Mouse (Mus musculus) left cerebral cortex, adult 9 months (tissue): Measurements from ENCODE around the gene Galnt7.

Experiments used
- DNase-seq, 2 experiments: peaks; one replicate each; pipeline ENCODE4 v3.0.0; 2022; ENCODE audit warnings: low spot score in 2 of 2

The Galnt7 gene

DNA sequence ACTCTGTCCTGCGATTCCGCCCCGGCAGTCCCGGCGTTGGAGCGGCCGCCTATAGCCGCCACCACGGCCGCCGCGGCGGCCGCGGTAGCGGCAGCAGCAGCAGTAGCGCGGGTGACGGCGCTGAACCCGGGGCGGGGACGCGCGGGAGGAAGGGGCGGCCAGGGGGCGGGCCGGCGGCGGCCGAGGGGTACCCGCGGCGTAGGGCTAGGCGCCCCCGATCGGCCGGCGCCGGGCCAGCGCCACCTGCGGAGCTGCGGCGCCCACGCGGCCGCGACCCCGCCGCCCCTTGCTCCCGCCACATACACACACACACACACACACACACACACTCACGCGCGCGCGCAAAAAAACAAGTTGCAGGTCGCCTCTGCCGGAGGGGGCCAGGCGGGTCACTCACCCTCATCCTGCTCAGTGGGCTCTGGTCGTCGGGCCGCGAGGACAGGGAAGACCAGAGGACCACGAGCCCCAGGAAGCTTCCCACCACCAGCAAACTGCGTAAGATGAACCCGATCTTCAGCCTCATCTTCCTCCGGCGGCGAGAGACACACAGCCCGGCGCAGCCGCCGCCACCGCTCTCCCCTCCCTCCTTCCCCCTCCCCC is at the start of gene Galnt7:
TSS of gene Galnt7 (minus strand) at position 577 of the 600 bp plus-strand sequence.
- DNase-seq: peak in 1 of 2 experiments; percentile 36

DNA sequence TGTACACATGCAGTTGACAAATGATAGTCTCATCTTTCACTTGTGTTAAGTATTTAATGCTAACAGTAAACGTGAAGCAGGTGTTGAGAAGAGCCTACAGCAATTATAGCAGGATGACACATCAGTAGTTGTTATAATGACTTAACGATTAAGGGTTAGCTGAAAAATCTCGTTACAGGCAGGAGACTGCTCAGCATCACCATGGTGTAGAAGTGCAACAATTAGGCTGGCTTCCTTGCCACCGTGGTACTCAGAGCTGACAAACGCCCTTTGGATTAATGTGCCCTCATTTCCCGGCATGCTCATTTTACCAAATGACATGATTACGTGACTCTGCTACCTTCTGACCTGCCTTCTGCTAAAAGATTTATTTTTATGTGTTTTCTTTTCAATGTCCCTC is 35.8 kb upstream of the Galnt7 start:
- no peak for DNase-seq

DNA sequence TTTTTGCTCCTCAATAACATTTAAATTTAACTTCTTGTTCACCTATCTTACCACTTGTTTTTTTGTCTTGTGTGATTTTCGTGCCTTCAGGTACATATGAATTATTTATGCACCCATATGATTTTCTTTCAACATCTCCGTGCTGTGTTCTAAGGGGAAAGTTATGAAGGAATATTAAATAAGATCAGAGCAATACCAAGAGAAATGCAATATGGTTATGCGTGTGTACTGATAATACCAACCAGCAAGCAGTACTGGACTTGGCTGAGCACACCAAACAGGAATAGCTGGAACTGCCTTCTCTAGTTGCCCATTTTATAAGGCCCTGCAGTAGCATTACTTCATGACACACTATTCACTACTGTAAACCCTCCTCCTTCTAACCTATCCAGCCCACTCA is 33.0 kb upstream of the Galnt7 start:
- no peak for DNase-seq

DNA sequence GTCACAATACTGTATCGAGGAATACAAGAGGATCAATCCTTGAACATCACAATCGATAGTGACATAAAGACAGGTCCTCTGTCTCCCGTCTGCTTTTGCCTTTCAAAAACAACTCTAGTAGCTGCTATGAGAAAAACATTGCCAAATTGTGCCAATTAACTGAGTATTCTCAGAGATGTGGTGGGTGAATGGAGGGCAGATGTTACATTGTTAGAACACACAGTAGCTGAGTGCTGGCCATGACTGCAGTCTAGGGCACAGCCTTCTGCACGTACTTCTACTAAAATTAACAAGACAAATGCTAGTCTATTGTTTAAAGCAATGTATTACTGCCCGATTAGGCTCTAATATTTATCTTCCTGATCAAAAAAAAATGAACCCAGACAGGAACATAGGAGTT is 27.2 kb upstream of the Galnt7 start:
- DNase-seq: no peak

DNA sequence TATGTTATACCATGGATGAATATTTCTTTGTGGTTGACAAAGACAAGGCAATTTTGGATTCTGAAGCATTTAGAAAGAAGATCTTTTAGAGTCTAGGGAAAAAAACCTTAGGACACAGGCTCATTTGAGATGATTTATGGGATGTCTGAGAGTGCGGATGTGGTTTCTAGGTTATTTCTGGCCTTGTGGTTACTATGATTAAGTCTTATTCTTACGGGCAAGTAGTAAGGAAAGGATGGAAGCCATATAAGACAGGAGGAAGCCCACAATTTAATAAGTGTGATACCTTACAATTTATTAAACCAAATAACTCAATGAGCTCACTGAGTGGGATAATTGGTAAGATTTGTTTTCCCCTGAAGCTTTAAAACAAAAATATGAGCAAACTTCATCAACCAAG is 11.3 kb upstream of the Galnt7 start:
- no peak for DNase-seq

DNA sequence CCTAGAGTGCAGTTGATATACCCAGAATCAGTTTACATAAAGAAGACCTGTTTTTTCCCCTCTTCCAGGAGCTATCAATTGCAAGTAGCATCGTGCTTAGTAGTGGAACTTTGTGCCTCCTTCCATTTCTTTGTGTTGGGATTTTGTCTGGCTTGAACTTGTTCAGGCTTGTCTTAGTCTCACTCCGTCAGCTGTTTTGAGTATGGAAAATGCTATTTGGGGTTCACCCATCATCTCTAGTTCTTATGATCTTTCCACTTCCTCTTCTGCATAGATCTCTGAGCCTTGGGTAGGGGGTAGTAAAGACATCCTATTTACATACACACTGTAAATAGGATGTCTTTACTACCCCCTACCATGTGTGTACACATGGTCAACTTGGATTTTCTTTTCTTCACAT is 7.2 kb upstream of the Galnt7 start:
- DNase-seq: no peak

DNA sequence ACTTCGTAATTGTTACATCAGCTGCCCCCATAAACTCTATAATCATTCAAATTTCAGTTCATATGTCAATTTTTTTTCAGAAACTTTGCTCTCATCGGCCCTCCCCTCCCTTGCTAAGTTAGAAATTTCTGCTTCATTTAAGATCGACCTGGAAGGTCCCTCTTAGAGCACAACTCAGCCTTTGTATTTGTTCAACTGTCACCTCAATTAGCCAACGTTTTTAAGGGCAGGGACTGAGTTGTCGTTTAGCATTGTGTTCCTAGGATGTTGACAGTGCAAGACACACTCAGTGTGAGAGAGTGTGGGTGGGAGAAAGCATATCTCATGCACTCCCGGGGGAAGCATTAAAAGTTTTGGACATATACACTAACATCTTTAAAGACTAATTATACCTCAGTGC is 3.6 kb upstream of the Galnt7 start:
- no peak for DNase-seq

DNA sequence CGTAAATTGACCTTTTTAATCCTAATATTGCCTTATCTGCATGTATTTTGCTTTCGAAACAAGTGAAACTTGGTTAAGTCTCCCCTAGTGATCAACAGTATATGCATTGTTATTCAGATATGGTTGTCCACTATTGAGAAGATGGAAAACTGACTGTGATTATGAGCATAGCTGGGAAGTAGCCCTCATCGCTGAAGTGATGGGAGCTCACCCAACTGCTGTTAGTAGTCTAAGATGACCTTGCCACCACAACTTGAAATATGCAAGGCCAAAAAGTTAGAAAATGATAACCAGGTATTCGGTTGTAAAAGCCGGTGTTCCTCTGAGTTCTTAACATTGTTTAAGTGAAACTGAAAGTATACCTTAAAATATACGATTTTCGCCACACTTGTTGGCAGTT is 1.3 kb upstream of the Galnt7 start:
- no peak for DNase-seq

DNA sequence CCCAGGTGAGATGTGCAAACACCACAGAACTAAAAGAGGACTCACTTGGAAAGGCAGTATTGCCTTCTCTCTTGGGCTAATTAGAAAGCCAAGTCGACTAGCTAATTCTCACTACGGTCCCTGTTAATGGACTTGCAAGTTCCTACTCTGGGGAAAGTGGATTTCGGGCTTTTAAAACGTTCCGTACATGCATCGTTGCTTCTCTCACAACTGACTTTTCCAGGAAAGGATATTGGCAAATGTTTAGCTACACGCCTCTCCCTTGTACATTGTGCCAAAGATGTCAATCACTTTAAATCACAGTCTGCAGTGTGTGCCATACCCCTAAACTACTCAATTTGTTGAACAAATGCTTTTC is 915 bp upstream of the Galnt7 start:
- DNase-seq: no peak

DNA sequence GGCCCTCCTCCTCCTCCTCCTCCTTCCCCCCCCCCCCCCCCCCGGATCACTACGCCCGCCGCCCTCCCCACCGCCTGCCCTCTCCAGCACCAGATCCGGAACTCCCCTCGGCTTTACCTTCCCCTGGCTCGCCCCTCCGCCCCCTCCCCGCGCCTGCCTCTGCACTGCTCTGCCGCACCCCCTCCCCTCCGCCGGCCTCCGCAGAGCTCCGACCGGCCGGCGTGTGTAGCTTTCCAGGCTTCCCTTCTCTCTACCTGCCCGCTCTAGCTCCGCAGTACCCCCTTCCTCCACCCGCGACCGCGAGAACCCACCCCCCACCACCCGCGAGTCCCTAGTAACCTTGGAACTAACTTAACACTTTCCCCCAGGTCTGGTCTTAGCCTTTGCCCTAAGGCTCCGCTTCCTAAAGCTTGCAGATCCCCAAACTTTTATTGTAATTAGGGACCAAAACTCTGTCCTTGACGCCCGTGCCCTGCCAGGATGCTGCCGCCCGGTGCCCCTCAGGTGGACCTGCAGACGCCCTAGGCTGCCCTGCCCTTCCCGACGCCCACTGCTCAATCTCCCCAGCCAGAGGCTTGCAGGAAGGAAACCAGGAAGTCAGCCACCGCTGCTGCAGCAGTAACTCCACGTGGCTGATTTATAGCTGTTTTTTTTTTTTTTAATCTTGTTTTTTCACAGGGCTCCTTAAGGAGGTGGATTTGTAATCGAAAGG is 380 bp upstream of the Galnt7 start:
- DNase-seq: no peak

DNA sequence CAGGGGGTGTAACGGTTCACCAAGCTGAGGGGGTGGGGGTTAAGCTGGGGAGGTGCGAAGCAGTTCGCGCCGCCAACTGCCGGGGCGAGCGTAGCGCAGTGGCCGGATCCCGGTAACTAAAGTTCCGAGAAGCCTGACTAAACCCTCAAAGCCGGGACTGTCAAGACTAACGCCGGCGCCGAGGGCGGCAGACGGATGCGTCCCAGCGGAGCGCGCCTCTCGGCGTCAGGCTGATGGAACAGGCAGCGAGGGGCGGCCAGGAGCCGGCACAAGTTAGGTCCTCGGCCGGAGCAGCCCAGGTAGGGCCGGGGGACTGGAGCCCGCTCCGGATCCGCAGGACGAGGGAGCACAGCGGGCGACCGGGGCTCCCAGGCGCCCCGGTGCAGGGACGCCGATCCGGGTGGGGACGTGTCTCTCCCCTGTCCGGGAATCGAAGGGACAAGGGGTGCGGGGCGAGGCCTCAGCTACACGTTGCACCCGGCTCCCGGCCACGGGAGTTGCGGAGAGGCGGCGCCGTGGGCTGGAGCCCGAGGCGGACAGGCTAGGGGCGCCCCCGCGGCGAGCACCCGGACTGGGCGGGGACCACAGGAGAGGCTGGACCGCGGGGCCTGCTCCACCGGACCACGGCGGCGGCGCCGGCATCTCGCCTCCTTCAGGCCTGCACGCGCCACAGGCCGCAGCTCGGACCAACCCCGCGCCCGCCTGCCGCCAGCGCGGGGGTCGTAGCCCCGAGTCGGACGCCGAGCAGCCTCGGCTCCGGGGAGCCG is 960 bp downstream of the Galnt7 start:
- DNase-seq: peak in 1 of 2 experiments; percentile 53

DNA sequence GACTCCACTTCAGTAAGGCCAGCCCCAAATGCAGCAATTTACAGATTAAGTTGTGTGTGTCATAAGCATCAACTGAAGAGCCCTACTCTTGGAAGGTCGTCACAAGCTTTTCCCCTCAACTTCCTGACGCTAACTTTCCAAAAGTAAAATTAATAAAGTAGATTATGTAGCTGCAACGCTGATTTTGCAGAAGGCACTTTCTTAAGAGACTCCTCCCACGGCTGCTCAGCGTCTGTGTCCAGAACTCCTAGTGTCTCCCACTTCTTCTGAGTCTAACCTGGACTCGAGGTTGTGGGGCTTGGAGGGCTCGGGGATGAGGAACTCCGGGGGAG is 1.5 kb downstream of the Galnt7 start:
- DNase-seq: no peak

DNA sequence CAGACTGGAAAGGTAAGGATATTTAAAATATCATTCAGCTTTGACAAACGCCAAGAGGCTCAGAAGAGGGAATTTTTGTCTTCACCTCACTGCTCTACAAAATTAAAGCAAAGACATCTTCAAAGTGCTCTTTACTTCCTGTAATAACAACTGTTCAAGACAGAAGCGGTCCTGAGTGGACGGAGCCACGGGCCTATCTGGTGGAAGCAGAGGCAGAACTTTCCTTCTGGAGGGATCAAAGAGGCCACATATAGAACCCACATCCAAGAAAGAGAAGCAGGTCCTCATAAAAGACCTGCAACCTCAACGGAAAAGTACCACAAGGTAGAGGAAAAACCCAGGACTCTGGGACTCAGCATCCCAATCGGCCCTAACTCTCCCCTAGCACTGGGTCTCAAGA is 2.6 kb downstream of the Galnt7 start:
- no peak for DNase-seq

DNA sequence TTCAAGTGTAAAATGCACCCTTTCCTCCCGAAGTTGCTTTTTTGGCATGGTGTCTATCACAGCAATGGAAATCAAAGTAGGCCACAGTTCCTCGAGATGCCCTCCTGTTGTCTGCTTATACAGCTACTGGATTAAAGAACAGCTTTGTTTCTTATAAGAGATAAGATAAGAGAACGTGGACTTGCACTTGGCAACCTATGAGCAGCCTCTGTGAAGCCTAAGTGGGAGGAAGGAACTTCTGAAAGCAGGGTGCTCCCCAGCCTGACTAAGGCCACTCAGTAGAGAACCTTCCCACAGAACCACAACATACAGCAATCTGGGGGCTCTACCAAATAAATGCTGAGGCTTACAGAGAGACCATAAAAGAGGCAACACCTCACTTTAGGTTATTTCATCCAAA is 5.3 kb downstream of the Galnt7 start:
- no peak for DNase-seq

DNA sequence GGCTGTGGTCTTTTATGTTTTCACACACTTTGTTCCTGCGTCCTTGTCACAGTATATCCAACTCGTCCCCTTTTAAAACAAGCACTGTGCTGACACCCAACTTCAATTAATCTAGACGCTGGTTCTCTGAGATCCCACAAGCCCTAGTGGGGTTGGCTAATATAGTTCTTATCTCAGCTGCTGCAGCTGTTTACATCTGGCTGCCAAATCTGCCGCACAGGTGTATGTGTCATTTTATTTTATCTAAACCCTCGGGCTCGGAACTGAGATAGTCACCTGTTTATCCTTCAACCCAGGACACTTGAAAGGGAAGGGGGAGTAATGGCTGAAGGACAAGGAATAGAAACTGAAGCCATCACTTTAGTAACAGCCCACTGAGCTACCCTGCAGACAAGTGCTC is 8.6 kb downstream of the Galnt7 start:
- no peak for DNase-seq

DNA sequence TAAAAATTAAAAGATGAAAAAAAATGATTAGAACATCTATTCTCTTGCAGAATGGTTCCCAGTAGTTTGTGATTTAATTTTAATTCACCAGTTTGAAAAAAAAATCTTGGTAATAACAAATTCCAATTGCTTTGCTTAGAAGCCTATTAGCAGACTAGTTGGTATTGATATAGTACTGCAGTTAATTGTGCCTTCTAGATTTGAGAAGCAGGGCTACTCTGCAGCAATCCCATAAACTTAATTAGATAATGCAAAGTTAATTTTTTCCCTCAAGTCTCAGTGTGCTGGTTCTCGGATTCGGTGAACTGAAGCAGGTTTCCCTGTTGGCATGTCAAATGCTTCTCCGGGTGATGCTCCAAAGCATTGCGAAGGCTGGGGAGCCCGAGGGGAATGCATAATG is 10.1 kb downstream of the Galnt7 start:
- DNase-seq: no peak

DNA sequence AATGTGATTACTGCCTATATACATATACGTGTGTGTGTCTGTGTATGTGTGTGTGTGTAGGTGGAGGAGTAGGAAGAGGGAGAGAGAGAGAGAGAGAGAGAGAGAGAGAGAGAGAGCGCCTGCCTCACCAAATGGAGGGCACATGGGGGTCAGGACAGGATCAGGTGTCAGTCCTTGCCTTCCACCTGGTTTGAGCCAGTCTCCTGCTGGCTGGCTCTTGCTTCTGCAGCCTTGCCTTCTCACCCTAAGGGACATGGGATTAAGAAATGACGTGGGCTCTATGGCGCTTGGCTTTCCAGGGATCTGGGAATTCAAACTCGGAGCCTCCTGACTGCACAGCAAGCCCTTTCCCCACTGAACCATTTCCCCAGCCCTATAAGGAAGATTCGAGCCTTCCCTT is 13.9 kb downstream of the Galnt7 start:
- no peak for DNase-seq

DNA sequence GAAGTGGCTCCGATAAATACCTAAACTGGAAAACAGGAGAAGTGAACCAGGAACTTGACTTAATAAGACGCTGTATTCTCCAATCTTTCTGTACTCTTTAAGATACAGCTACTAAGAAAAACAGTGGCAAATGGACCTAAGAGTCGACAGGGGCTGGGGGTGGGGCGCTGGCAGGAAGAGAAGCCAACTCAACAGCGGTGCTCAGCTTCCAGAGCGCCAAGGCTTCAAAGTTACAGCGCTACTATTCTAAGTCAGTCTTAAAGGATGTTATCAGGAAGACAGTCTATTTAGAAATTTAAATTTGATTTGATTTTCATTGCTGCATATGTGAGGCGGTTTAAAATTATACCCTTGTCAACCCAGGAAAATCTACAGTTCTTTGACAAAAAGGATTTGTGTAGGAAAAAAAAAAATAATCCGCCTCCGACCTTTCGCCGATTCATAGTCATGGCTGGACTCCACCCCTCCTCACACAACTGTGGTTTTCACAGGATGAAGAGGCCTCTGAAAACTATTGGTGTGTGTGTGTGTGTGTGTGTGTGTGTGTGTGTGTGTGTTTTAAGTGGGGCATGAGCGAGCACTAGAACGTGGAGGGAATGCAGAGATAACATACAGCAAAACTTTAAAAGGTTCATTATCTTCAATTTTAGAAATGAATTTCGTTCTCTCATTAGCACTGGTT is 15.1 kb downstream of the Galnt7 start:
- DNase-seq: no peak

DNA sequence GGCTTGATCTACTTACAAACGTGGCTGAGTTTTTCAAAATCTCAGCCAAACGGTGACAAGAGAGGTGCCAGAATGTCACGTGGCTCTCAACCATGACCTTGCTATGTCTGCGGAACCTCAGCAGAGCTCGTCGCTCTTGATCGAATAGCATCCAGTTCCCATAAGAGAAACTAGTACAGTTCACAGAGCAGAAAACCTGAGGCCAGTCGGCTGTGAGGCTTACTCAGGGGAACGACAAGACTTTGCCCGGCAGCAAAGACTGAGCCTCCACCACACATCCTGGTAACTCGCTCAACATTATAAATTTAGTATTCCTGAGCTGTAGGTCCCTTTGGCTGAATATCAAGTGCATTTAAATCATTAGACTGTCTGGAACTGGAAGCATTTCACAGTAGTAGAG is 16.1 kb downstream of the Galnt7 start:
- no peak for DNase-seq

DNA sequence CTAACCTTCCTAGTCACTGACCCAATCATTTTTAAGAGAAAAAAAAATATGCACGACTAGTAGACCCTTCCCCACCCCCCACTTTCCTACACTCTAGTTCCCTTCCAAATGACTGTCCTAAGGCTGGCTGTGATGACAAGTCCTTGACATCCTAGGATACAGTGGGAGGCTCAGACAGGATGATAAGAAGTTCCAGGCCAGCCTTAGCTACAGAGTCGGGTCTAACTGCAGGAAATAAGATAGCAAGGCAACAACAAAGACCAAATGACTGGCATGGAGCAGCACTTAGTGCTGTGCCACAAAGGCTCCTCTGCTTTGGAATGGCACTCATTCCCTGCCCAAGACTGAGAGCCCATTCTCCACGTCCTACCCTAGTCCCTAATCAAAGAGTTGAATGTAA is 16.6 kb downstream of the Galnt7 start:
- DNase-seq: no peak

DNA sequence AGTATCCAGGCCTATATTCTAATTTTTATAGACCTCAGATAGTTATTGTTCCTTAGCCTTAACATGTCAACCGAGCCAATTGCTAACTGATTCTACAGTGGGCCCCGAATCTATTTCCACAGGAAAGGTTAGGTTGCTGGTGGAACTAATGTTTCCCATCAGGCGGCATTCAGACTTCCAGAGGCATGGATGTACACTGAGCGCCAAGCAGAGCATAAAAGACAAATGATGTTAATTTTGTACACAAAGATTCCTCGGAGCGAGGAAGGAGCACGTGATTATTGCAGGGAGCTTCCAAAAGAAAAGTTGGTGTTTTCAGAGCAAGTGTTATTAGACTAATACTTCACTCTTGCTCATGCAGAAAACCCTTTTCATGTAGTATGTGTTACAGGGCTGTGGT is 21.1 kb downstream of the Galnt7 start:
- DNase-seq: no peak

DNA sequence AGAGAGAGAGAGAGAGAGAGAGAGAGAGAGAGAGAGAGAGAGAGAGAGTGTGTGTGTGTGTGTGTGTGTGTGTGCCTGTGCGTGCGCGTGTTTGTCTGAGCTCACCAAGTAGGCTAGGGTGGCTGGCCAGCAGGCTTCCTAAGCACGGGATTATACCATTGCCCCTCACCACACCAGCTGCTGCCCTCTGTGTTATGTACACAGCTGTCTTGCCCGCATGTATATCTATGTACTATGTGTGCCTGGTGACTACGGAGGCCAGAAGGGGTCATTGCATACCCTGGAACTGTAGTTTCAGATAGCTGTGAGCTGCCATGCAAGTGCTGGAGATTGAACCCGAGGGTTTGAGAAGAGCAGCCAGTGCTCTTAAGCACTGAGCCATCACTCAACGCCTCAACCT is 22.7 kb downstream of the Galnt7 start:
- no peak for DNase-seq
